Mouse (Mus musculus) naive thymus-derived CD4-positive, alpha-beta T cell, adult 2 months (primary cell): ENCODE data around the gene Dennd1b.

Source experiments
- DNase-seq: peaks from one replicate; pipeline ENCODE4 v3.0.0-alpha.2; 2011; ENCODE audit warnings: low read depth

The Dennd1b gene

DNA sequence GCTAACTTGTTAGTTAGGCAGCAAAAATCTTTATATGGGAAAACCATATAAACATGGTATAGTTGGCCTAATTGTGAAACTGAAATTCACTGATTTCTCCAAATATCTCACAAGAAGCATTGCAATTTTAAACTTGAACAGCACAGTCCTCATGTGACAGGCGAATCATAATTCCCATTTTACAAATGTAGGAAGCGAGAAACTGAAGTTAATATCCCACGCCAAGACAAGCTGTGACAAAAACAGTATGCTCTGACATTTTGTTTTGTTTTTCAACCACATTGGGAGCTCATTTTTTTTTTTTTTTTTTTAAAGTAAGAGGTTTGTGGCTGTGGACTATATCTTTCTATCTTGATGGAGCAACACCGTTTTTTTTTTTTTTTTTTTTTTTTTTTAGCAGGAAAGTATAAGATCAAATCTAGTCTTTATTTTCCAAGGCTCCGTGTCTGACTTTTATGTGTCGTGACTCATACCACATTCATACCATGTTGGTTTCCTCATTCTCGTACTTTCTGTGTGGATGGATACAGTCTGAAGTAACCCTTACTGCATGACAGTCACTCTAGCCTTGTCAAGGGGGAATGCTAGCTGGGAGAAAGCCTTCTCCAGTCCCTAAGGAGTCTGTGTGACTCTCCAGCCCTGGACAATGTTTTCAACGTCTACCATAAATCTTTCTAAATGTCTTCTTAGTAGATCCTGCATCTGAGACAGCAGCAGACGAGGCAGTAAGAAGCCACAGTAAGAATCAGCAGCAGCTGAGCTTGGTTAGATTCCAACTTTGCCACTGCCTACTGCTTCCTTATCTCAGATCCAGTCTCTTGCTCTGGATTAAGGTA lies 751 bp upstream of the Dennd1b start:
- no peak for DNase-seq

GRCm38 (mm10) chr1:138963868-138964458 lies 728 bp downstream of the Dennd1b start:
- peak; percentile 74 for DNase-seq

DNA sequence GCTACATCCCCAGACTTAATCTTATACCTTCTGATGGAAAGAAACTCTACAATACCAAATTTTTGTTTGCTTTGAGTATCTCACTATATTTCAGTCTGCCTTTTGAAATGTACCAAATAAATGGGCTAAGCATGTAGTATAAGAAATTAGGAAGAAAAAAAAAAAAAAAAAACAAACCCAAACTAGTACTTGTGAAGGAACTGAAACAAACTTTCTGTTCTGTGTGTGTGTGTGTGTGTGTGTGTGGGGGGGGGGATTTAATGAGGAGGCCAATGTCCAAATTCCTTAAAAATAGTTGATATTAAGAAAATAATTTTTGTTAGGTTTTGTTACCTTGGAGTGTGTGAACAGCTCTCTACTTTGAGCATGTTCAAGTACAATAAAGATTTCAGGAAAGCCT lies 1.8 kb downstream of the Dennd1b start:
- DNase-seq, result no peak

DNA sequence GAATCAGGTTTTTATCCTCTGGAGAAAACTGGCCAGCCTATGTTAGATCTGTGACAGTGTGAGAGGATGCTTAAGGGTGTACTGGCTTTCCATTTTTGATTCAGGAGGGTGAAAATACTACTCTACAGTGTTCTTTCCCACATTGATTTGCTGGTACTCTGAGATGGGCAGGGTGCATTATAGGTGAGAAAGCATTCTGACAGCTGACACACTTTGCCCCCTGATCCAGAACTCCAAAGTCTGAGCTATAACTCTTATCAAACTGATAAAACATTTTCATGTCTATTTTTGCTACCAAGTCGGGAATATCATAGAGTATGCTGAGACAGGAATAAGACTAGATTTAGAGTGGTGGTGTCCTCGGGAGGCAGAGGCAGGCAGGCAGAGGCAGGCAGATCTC lies 2.3 kb downstream of the Dennd1b start:
- DNase-seq, result no peak

GRCm38 (mm10) chr1:138967450-138967849 lies 4.2 kb downstream of the Dennd1b start:
- no peak for DNase-seq

GRCm38 (mm10) chr1:138970053-138970452 lies 6.8 kb downstream of the Dennd1b start:
- DNase-seq, result no peak

- peak; percentile 54 for DNase-seq
Observed at GRCm38 (mm10) chr1:138973541-138974224, 10.4 kb downstream of the Dennd1b start.

DNA sequence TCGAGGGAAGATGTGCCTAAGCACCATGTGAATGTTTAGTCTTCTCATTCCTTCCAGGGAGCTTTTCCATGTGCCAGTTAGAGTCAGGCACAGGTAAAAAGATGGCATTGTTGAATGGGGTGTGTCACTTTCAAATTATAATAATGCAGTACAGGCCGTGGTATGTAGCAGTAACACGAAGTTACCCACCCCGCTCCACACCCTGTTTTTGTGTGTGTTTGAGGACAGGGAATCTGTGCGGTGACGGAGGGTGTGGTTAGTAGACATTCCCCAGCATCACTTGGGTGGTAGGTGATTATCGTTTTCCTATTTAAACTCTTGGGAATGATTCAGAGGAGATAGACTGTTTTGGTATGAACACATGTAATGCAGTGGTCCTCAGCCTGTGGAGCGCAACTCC lies 11.6 kb downstream of the Dennd1b start:
- DNase-seq, result no peak

DNA sequence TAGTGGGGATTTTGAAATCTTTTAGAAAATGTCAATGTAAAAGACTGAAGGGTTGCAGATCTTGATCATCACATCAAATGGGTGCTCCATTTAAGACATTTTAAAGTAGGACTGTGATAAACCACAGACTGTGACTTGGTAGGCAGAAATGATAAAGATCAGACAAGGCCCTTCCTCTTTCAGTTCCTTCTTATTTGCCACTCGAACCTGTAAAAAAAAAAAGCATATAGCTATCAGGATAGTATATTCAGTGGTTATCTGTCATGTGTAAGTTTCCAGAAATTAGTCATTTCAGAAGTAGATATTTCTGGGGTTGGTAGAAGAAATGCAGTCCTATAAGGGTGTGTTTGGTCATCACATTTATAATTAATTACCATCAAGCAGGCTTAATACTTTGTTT lies 12.7 kb downstream of the Dennd1b start:
- DNase-seq, result peak; percentile 42

GRCm38 (mm10) chr1:138982203-138982602 lies 19.0 kb downstream of the Dennd1b start:
- DNase-seq, result no peak

GRCm38 (mm10) chr1:138982611-138983010 lies 19.4 kb downstream of the Dennd1b start:
- DNase-seq, result no peak

GRCm38 (mm10) chr1:138983064-138983463 lies 19.8 kb downstream of the Dennd1b start:
- DNase-seq, result no peak

- no peak for DNase-seq
Observed at GRCm38 (mm10) chr1:138983465-138983864, 20.2 kb downstream of the Dennd1b start.

DNA sequence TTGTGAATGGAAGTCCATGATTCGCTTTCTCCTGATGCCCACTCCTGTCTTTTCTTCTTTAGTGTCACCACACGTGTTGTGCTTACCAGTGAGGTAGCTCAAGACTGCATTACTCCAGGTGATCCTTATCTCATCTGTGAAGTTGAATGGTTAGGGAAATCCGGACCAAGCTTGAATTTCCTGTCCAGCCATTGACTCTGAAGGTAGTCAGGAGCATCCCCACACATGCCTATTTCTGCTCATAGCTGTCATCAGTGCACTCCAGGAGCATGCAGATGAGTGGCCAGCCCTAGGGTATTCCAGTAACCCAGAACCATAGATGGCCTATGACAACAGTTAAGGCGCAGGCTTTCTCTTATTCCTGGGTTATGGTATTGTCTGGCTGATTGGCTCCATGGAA lies 20.9 kb downstream of the Dennd1b start:
- DNase-seq, result no peak

DNA sequence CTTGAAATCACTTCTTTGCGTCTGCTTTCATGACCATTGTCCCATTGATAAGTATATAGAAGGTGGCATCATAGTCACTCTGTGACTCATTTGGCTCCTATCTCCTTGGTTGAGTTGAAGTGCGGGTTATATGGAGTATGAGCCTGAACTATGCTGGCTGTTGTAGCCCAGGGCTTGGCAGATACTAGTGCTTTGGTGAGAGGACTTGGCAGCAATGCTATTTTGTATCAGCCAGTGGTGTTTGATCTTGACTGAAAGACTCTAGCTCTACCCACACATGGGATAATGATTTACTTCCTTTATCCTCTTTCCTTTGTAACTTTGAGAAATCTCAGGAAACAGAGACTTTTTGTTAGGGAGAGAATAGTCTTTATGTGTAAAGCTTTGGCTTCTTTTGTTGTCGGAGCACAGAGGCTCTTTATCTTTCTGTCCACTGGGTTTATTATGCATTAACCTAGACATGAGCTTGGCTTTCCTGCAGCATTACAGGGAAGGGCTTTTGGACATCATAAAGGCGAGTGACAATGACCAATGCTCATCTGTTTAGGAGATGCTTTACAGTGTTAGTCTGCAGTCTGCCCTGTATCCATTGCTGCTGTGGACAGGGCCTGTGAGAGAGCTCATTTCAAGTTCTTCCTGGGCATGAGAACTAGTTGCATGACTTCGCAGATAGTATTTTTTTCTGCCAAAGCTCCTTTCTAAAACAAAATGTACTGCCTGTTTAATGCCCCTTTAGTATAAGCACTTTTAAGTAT lies 29.3 kb downstream of the Dennd1b start:
- DNase-seq, result no peak

- DNase-seq, result no peak
Observed at GRCm38 (mm10) chr1:138995621-138996380, 32.6 kb downstream of the Dennd1b start.

DNA sequence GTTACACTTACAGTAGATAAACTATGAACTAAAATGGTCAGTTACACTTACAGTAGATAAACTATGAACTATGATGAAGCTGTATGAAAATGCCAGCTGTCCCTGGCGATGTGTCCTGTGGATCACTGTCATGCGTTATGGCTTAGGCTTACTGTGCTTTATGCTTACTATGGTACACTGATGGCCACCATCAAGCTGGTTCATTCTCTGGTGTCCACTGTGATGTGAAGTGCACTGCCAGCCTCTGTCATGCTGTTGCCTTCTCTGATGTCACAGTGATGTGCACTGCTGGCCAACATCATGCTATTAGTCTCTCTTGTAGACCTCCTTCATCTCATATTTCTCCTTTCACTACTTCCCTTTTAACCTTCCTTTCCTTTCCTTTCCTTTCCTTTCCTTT lies 33.4 kb downstream of the Dennd1b start:
- no peak for DNase-seq

- no peak for DNase-seq
Observed at GRCm38 (mm10) chr1:139000675-139001379, 37.6 kb downstream of the Dennd1b start.

- DNase-seq, result no peak
Observed at GRCm38 (mm10) chr1:139003503-139003902, 40.3 kb downstream of the Dennd1b start.

- no peak for DNase-seq
Observed at GRCm38 (mm10) chr1:139006000-139006399, 42.8 kb downstream of the Dennd1b start.

DNA sequence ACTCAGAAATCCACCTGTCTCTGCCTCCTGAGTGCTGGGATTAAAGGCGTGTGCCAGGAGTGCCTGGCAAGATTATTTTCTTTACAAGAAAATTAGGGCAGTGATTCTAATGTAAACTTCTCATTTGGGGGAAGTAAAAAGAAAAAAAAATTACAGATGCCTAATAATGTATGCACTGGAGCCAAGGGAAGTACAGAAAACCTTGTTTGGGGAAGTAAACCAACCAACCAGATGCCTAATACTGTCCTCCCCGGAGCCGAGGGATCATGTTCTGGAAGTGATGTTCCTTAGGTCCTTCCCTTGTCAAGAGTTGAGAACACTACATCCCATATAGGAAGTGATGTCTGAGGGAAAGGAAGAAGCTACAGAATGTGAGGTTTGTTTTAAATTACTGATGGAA lies 44.2 kb downstream of the Dennd1b start:
- no peak for DNase-seq
